Mouse (Mus musculus): ENCODE results near the gene Atxn2.
"Not testable (repeated sequence)": the region's sequence is repeated elsewhere in the genome, so short reads cannot be mapped to it uniquely, and the experiment has no call there.

Atxn2 gene

GRCm38 (mm10) chr5:121710851-121711173, 325 bp upstream of the Atxn2 start:
- DNase-seq (ENCODE audit: low spot score), result no peak

DNA sequence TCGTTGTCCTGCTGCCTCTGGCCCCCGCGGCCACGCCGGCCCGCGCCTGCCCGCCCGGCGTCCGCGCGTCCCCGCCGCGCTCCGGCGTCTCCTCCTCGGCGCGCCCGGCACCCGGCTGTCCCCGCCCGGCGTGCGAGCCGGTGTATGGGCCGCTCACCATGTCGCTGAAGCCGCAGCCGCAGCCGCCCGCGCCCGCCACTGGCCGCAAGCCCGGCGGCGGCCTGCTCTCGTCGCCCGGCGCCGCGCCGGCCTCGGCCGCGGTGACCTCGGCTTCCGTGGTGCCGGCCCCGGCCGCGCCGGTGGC, 743 bp downstream of the Atxn2 start:
- no peak for DNase-seq (ENCODE audit: low spot score)

DNA sequence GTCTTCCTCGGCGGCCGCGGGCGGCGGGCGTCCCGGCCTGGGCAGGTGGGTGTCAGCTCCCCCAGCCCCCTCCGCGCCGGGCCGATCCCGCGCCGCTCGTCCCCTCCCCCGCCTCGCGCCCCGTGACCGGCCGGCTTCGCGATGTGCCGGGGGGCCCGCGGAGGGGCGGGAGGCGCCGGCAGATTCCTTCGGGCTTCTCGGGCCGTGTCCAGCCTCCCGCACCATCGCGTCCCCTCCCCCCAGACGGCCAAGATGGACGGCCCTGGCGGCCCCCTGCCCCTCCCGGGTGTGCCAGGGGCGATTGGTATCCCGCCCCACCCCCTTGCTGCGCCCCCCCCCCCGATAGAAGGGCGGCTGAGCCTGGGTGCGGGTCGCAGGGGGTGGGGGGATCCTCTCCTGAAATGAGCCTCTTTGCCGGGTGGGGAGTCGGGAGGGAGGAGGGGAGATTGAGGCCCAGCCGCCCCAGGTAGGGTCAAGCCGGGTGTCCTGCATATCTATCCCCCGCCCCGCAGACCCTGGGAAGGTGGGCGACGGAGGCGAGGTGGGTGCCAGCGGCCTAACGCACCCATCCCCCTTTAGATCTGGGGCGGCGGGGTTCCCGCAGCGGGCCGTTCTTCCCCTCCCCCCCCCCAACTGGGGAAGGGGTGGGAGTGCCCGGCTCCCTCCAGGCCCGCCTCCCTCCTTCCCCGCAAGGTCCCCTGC, 1.2 kb downstream of the Atxn2 start:
- peak; percentile 24 for DNase-seq (ENCODE audit: low spot score)

DNA sequence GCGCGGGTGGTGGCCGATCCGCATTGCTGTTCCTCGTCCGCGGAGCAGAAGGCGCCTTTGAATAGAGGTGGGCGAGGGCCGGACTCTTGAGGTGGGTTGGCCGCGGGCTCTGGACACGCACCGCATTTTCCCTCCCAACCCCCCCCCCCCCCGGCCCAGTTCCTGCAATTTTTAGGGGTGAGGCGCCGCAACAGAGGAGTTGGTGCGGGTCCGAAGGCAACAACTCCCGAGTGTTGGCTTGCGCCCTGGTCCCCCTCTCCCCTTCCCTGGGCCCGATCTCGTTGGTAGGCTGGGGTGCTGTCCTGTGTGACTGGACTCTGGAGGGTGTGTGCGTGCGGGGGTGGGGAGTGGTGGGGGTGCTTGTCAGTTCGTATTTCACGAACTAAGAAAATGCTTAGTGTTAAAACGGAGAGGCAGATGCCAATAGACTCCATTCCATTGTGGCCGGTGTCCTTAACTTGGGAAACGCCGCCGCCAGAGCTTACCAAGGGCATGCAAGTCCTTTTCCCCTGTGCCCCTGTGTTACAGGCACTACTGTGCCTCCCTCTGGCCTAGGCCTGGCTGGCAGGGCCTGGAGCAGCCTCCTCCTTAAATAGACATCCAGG, 1.9 kb downstream of the Atxn2 start:
- peak; percentile 61 for DNase-seq (ENCODE audit: low spot score)

DNA sequence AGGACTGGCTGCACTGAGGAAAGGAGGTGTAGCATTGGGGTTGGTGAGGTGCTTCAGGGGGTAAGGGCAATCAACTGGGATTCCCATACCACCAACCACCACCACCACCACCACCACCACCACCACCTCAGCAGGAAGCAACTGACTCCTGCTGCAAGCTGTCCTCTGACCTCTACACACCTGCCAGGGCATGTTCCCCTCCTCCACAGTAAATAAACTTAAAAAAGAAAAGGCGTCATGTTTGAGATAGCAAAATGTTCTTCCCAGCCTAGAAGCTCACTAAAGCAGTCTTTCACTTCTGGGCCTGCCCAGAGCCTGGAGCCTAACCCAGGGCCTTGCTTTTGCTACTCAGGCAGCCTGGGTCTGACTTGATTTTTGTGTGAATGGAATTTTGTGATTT, 3.2 kb downstream of the Atxn2 start:
- DNase-seq (ENCODE audit: low spot score), result no peak

DNA sequence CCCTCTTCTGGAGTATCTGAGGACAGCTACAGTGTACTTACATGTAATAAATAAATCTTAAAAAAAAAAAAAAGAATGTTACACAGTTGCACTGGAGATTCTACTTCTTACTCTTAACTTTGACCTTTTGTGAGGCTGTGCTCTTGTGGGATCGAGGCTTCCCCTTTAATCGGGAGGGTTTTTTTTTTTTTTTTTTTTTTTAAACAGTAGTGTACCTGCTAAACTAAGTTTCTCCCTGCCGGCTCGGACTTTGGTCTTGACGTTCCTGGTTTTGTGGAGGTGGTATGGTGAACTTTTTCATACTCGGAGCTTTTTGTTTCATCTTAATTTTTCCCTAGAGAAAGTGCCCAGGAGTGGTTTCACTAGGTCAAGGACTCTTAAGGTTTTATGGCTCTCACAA, 3.8 kb downstream of the Atxn2 start:
- DNase-seq (ENCODE audit: low spot score), result no peak

GRCm38 (mm10) chr5:121718462-121718861, 7.3 kb downstream of the Atxn2 start:
- DNase-seq (ENCODE audit: low spot score), result no peak

DNA sequence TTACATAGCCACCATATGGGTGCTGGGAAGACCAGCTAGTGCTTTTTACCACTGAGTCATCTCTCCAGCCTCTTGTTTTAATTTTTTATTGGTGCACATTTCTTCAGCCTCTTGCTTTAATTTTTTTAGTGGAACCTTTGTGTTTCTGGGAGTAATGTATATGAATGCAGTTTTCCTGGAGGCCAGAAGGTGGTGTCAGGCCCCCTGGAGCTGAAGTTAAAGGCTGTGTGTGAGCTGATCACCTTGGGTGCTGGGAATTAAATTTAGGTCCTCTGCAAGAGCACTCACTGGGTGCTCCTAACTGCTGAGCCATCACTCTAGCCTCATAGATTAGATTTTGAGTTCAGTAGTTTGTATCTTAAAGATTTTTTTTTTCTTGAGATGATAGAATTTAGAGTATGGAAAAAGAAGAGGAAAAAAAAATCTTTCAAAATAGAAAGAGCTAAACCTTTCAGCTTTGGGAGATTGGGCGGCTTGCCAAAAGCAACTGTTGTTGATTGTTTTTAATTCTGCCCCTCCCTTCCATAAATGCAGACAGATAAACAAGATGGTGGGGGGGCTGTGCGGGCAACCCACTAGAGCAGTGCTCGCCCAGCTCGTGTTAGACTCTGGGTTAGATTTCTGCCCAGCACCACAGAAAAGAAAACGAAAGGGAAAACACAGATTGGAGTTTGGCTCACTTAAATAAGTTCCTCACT, 9.9 kb downstream of the Atxn2 start:
- no peak for DNase-seq (ENCODE audit: low spot score)

GRCm38 (mm10) chr5:121721841-121722240, 10.7 kb downstream of the Atxn2 start:
- no peak for DNase-seq (ENCODE audit: low spot score)

GRCm38 (mm10) chr5:121724678-121725077, 13.5 kb downstream of the Atxn2 start:
- no peak for DNase-seq (ENCODE audit: low spot score)

DNA sequence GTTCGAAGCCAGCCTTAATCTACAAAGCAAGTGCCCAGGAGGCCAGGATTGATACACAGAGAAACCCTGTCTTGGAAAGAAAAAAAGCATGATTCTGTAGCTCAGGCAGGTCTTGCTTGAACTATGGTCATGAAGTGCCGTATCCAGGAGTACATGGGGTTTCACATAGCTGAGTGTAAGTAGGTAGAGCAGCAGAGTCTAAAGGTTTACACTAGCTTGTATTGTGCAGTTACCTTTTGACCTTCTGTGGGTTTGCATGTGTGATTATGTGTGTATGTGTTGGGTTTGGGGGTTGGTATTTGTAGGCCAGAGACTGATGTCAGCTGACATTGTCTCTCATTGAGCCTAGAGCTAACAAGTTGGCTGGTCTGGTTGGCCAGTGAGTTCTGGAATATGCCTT, 18.9 kb downstream of the Atxn2 start:
- DNase-seq (ENCODE audit: low spot score), result no peak

DNA sequence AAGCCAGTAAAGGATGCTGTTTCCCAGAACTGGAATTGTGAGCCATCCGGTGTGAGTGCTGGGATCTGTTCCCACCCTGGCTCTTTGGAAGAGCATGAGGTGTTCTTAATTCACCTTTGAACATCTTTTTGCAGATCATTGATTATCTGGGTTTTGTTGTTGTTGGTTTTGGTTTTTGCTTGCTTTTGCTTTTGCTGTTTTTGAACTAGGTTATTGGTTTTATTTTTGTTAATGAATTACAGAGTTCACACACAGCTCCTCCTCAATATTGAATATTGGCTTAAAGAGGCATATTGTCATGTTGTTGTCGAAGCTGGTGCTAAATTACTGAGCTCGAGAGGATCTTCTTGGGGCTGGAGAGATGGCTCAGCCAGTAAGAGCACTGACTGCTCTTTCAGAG, 25.5 kb downstream of the Atxn2 start:
- DNase-seq (ENCODE audit: low spot score), result no peak

DNA sequence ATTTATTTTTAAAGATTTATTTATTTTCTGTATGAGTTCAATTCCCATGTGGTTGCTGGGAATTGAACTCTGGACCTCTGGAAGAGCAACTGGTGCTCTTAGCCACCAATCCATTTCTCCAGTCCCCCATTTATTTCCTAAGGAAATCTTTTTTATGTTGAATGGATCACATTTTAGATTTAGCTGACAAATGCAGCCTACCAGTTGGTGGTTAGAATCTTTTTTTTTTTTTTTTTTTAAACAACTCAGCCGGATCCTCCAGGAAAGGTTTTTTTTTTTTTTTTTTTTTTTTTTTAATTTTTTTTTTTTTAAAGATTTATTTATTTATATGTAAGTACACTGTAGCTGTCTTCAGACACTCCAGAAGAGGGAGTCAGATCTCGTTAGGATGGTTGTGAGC, 27.0 kb downstream of the Atxn2 start:
- not testable (repeated sequence) for DNase-seq (ENCODE audit: low spot score)

- DNase-seq (ENCODE audit: low spot score), result no peak
These were observed 27.5 kb downstream of the Atxn2 start for GRCm38 (mm10) chr5:121738576-121739191.

DNA sequence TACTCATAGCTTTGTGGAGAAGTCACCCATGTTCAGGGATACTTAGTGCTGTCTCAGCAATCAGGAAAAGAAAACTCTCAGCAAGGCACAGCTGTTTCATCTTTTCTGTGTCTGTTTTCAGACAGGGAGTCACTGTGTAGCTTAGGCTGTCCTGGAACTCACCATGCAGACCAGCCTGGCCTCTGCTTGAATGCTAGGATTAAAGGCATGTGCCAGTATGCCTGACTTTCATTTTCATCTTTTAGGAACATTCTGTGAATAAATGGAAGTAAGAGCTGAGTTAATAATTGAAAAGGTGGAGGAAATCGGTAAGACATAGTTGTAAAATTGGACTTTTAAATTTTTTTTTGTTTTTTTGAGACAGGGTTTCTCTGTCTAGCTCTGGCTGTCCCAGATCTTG, 29.4 kb downstream of the Atxn2 start:
- no peak for DNase-seq (ENCODE audit: low spot score)

DNA sequence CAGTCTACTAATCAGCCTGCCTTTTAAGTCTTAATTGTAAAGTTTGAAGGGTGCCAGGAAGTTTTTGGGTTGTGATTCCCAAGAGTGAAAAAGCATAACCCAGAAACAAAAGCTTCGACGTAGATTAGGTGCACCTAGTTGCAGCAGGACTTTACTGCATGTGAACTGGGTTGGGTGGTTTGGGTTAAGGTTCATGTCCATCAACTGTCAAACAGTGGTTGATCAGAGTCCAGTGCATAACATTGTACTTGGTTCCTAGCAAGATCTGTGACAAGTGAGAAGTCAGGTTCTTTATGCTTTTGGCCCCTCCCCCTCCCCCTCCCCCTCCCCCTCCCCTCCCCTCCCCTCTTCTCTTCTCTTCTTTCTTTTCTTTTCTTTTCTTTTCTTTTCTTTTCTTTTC, 31.8 kb downstream of the Atxn2 start:
- no peak for DNase-seq (ENCODE audit: low spot score)

GRCm38 (mm10) chr5:121747884-121748594, 36.9 kb downstream of the Atxn2 start:
- DNase-seq (ENCODE audit: low spot score), result not testable (repeated sequence)

- DNase-seq (ENCODE audit: low spot score), result no peak
These were observed 38.5 kb downstream of the Atxn2 start for GRCm38 (mm10) chr5:121749633-121750032.

- no peak for DNase-seq (ENCODE audit: low spot score)
These were observed 46.8 kb downstream of the Atxn2 start for GRCm38 (mm10) chr5:121757900-121758299.

DNA sequence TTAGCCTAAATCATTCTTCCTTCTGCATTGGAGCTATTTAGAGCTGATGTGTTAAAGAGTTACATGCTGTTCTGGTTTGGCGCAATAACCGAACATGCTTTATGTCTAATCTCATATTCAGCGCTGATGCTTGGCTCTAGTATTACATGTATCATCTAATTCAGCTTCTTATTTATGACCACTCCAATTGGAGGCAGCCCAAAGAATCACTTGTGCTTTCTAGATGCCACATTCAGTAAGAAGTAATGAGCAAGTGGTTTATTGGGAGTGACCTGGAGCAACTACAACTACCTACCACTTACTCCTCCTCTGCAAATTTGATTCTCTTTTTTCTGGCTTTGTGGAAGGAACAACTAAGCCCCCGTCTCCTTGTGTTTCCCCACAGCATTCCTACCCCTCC, 47.2 kb downstream of the Atxn2 start:
- no peak for DNase-seq (ENCODE audit: low spot score)

- no peak for DNase-seq (ENCODE audit: low spot score)
These were observed 48.8 kb downstream of the Atxn2 start for GRCm38 (mm10) chr5:121759921-121760320.

DNA sequence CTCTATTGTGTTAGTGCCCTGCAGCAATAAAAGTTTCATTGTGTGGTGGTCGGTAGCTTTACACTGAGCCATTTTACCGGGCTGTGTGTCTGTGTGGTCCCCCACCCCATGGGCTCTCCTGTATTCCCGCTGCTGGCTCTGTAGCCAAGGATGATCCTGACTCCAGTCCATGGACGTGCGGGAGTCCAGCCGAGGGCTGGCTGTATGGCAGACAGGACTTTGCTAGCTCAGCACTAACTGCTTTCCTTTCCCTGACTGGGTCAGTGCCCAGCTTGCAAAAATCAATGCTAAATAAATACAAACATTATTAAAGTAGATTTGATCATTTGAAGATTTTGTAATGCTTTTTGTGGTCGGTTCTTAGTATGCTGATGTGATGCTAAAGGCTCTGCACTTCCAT, 50.3 kb downstream of the Atxn2 start:
- DNase-seq (ENCODE audit: low spot score), result no peak

- DNase-seq (ENCODE audit: low spot score), result no peak
These were observed 51.8 kb downstream of the Atxn2 start for GRCm38 (mm10) chr5:121762949-121763348.

Measured in ovary, adult 18-20 months (tissue).